Mouse (Mus musculus): Measurements from ENCODE around the gene Adh4. TPM values are rescaled to one million over a fixed set of nuclear protein-coding genes. Genes with fewer than 3 reads are reported as not detected.
"Not testable (repeated sequence)": the region's sequence is repeated elsewhere in the genome, so short reads cannot be mapped to it uniquely, and the experiment has no call there.

Gene Adh4
- polyA plus RNA-seq, 1 experiment from 2014 or later: not detected

GRCm38 (mm10) chr3:138463807-138464206, 48.5 kb downstream of the Adh4 start:
- no peaks in the 10 kb centered on the region for H3K4me1 ChIP-seq (ENCODE audit: control insufficient read depth, insufficient read depth, low read length)
- H3K36me3 ChIP-seq (replicated peaks; ENCODE audit: control insufficient read depth, insufficient read depth, low read depth, low read length): no peaks in the 10 kb centered on the region; the same call in none of the 2 replicates
- no peaks in the 10 kb centered on the region for H3K9me3 ChIP-seq (replicated peaks; ENCODE audit: control insufficient read depth, low read length)
- no peak overlapping the region for H3K4me3 ChIP-seq (ENCODE audit: low read depth, low read length)
- DNase-seq (ENCODE audit: low spot score) (no peak), ATAC-seq (replicated peaks; ENCODE audit: insufficient number of reproducible peaks, low FRiP score, low TSS enrichment, low read depth) (no peak)
- H3K27ac ChIP-seq (replicated peaks; ENCODE audit: low read depth, low read length): no peak overlapping the region
- no peaks in the 10 kb centered on the region for H3K27me3 ChIP-seq (ENCODE audit: control insufficient read depth, insufficient read depth, low read length)
- WGBS: 90% methylated on average over 6 of the region's 6 CpGs
- no peak overlapping the region for H3K4me2 ChIP-seq (ENCODE audit: low read depth, low read length)
- H3K9ac ChIP-seq (replicated peaks; ENCODE audit: low read length): no peak overlapping the region

GRCm38 (mm10) chr3:138464573-138465147, 49.4 kb downstream of the Adh4 start:
- Histone ChIP-seq H3K4me3 (ENCODE audit: low read depth, low read length) (no peak overlapping the region), H3K4me2 (ENCODE audit: low read depth, low read length) (no peak overlapping the region), H3K9me3 (replicated peaks; ENCODE audit: control insufficient read depth, low read length) (no peaks in the 10 kb centered on the region), H3K36me3 (replicated peaks; ENCODE audit: control insufficient read depth, insufficient read depth, low read depth, low read length) (peaks cover 2% of the 10 kb centered on the region), H3K27ac (replicated peaks; ENCODE audit: low read depth, low read length) (no peak overlapping the region), H3K9ac (replicated peaks; ENCODE audit: low read length) (no peak overlapping the region), H3K4me1 (ENCODE audit: control insufficient read depth, insufficient read depth, low read length) (no peaks in the 10 kb centered on the region), H3K27me3 (ENCODE audit: control insufficient read depth, insufficient read depth, low read length) (no peaks in the 10 kb centered on the region)
- ATAC-seq (replicated peaks; ENCODE audit: insufficient number of reproducible peaks, low FRiP score, low TSS enrichment, low read depth) (no peak), DNase-seq (ENCODE audit: low spot score) (no peak)
- WGBS: 68% methylated on average over 16 of the region's 16 CpGs

DNA sequence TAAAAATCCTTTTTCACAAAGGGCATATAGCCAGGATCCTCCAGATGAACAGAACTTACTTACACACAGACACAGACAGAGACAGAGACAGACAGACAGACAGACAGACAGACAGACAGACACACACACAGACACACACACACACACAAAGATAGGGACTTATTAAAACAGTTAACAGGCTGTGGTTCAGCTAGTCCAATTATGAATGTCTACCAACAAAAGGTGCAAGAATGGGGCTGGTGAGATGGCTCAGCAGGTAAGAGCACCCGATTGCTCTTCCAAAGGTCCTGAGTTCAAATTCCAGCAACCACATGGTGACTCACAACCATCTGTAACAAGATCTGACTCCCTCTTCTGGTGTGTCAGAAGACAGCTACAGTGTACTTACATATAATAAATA, 51.4 kb downstream of the Adh4 start:
- H3K9ac ChIP-seq (replicated peaks; ENCODE audit: low read length); H3K4me3 ChIP-seq (ENCODE audit: low read depth, low read length); H3K4me2 ChIP-seq (ENCODE audit: low read depth, low read length); H3K36me3 ChIP-seq (replicated peaks; ENCODE audit: control insufficient read depth, insufficient read depth, low read depth, low read length); H3K4me1 ChIP-seq (ENCODE audit: control insufficient read depth, insufficient read depth, low read length); ATAC-seq (replicated peaks; ENCODE audit: insufficient number of reproducible peaks, low FRiP score, low TSS enrichment, low read depth); H3K27ac ChIP-seq (replicated peaks; ENCODE audit: low read depth, low read length); H3K9me3 ChIP-seq (replicated peaks; ENCODE audit: control insufficient read depth, low read length); H3K27me3 ChIP-seq (ENCODE audit: control insufficient read depth, insufficient read depth, low read length); DNase-seq (ENCODE audit: low spot score): not testable (repeated sequence)
- 100% methylated on average over 1 of the region's 1 CpGs for WGBS

DNA sequence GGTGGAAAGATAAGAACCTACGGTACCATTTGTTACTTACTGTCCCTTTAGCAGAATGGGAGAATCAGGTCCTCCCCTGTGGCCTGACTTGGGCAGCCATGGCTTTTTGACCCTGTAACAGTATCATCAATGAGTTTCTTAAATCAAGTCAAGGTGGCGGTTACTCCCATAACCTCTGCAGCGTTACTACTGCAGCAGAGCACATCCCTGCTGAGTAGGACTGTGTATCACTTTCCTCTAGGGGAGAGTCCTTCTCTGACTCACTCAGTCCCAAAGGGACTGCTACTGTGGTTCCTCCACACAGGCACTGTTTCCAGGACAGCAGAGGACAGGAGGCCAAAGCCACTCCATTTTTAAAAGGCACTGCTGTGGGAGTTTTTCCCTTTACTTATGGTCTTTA, 55.8 kb downstream of the Adh4 start:
- Histone ChIP-seq H3K4me1 (ENCODE audit: control insufficient read depth, insufficient read depth, low read length) (no peaks in the 10 kb centered on the region), H3K4me3 (ENCODE audit: low read depth, low read length) (no peak overlapping the region), H3K36me3 (replicated peaks; ENCODE audit: control insufficient read depth, insufficient read depth, low read depth, low read length) (peaks cover 2% of the 10 kb centered on the region), H3K9ac (replicated peaks; ENCODE audit: low read length) (no peak overlapping the region), H3K4me2 (ENCODE audit: low read depth, low read length) (no peak overlapping the region), H3K27me3 (ENCODE audit: control insufficient read depth, insufficient read depth, low read length) (no peaks in the 10 kb centered on the region), H3K27ac (replicated peaks; ENCODE audit: low read depth, low read length) (no peak overlapping the region), H3K9me3 (replicated peaks; ENCODE audit: control insufficient read depth, low read length) (no peaks in the 10 kb centered on the region)
- 69% methylated on average over 3 of the region's 3 CpGs for WGBS
- no peak for DNase-seq (ENCODE audit: low spot score)
- no peak for ATAC-seq (replicated peaks; ENCODE audit: insufficient number of reproducible peaks, low FRiP score, low TSS enrichment, low read depth)

DNA sequence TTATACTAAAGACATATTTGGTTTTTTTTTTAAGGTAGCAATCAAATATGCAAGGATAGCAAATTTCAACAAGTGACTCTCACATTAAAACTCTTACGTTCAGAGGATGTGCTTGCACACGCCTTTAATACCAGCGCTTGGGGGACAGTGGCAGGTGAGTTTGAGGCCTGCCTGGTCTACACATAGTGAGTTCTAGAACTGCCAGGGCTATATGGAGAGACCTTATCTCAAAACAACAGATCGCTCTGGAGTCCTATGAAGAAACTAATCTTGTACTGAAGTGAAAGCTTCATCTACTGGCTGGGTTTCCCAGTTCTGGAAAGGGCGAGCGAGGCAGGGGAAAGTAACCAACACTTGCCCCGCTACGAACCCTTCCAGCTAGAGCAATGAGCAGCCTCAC, 64.2 kb downstream of the Adh4 start:
- WGBS: 96% methylated on average over 8 of the region's 8 CpGs
- Histone ChIP-seq H3K4me1 (ENCODE audit: control insufficient read depth, insufficient read depth, low read length) (no peaks in the 10 kb centered on the region), H3K9me3 (replicated peaks; ENCODE audit: control insufficient read depth, low read length) (no peaks in the 10 kb centered on the region; the same call in 1 of the 2 replicates), H3K9ac (replicated peaks; ENCODE audit: low read length) (no peak overlapping the region), H3K4me2 (ENCODE audit: low read depth, low read length) (no peak overlapping the region), H3K36me3 (replicated peaks; ENCODE audit: control insufficient read depth, insufficient read depth, low read depth, low read length) (no peaks in the 10 kb centered on the region; the same call in 1 of the 2 replicates), H3K27me3 (ENCODE audit: control insufficient read depth, insufficient read depth, low read length) (no peaks in the 10 kb centered on the region), H3K27ac (replicated peaks; ENCODE audit: low read depth, low read length) (no peak overlapping the region), H3K4me3 (ENCODE audit: low read depth, low read length) (no peak overlapping the region)
- DNase-seq (ENCODE audit: low spot score) (no peak), ATAC-seq (replicated peaks; ENCODE audit: insufficient number of reproducible peaks, low FRiP score, low TSS enrichment, low read depth) (no peak)

Other genes with a start within 250 kb of the Adh4 start
- not detected in 2 replicates for gene 4930579F01Rik, start 221.6 kb upstream of the Adh4 start, polyA plus RNA-seq (2014; fragmentation: Nextera tagmentation; extraction: Ambion mirVana)
- not detected in 2 replicates for gene Adh7, start 197.7 kb upstream of the Adh4 start, polyA plus RNA-seq (2014; fragmentation: Nextera tagmentation; extraction: Ambion mirVana)
- gene Adh1, start 154.5 kb upstream of the Adh4 start, polyA plus RNA-seq (2014; fragmentation: Nextera tagmentation; extraction: Ambion mirVana): 0.39 TPM in 1 of 2 replicates, not detected in the other
- gene Adh6a, start 102.2 kb upstream of the Adh4 start, polyA plus RNA-seq (2014; fragmentation: Nextera tagmentation; extraction: Ambion mirVana): not detected in 2 replicates
- gene Adh6b, start 73.7 kb upstream of the Adh4 start, polyA plus RNA-seq (2014; fragmentation: Nextera tagmentation; extraction: Ambion mirVana): 0.52 and 0.53 TPM in 2 replicates
- 285 and 303 TPM in 2 replicates for gene Adh5, start 27.6 kb downstream of the Adh4 start, polyA plus RNA-seq (2014; fragmentation: Nextera tagmentation; extraction: Ambion mirVana)
- 54.2 and 58.3 TPM in 2 replicates for gene Metap1, start 74.0 kb downstream of the Adh4 start, polyA plus RNA-seq (2014; fragmentation: Nextera tagmentation; extraction: Ambion mirVana)
- gene Eif4e, start 110.7 kb downstream of the Adh4 start, polyA plus RNA-seq (2014; fragmentation: Nextera tagmentation; extraction: Ambion mirVana): 559 and 560 TPM in 2 replicates

Measured in embryonic facial prominence, embryonic 11.5 days (tissue).